Mouse (Mus musculus) kidney, adult 8-10 months (tissue): Measurements from ENCODE around the gene Als2cl.

Experiments
- DNase-seq, 2 experiments: peaks; one replicate each; pipeline ENCODE4 v3.0.0; 2022

Gene Als2cl

GRCm38 (mm10) chr9:110881953-110882352 is 2.3 kb downstream of the Als2cl start:
- peak; percentile 43 to 59 for DNase-seq

GRCm38 (mm10) chr9:110887388-110888303 is 8.0 kb downstream of the Als2cl start:
- DNase-seq, result no peak

GRCm38 (mm10) chr9:110888935-110889334 is 9.3 kb downstream of the Als2cl start:
- DNase-seq, result no peak

- peak in 1 of 2 experiments; percentile 46 for DNase-seq
These were observed 10.5 kb downstream of the Als2cl start for GRCm38 (mm10) chr9:110890026-110890783.

GRCm38 (mm10) chr9:110891077-110891828 is 11.6 kb downstream of the Als2cl start:
- no peak for DNase-seq

- DNase-seq, result no peak
These were observed 12.9 kb downstream of the Als2cl start for GRCm38 (mm10) chr9:110892552-110892951.

GRCm38 (mm10) chr9:110893429-110893828 is 13.8 kb downstream of the Als2cl start:
- DNase-seq, result peak in 1 of 2 experiments; percentile 1

- no peak for DNase-seq
These were observed 15.8 kb downstream of the Als2cl start for GRCm38 (mm10) chr9:110895507-110895906.

GRCm38 (mm10) chr9:110895994-110896393 is 16.3 kb downstream of the Als2cl start:
- no peak for DNase-seq

- no peak for DNase-seq
These were observed 16.9 kb downstream of the Als2cl start for GRCm38 (mm10) chr9:110896595-110896994.

- no peak for DNase-seq
These were observed 19.9 kb downstream of the Als2cl start for GRCm38 (mm10) chr9:110899451-110900008.

GRCm38 (mm10) chr9:110901204-110901603 is 21.5 kb downstream of the Als2cl start:
- DNase-seq, result no peak

- no peak for DNase-seq
These were observed 22.6 kb downstream of the Als2cl start for GRCm38 (mm10) chr9:110902271-110902670.

- no peak for DNase-seq
These were observed 27.6 kb downstream of the Als2cl start for GRCm38 (mm10) chr9:110907201-110907837.

- DNase-seq, result no peak
These were observed 28.4 kb downstream of the Als2cl start for GRCm38 (mm10) chr9:110907838-110908630.

GRCm38 (mm10) chr9:110908631-110909016 is 29.0 kb downstream of the Als2cl start:
- no peak for DNase-seq

- no peak for DNase-seq
These were observed 29.8 kb downstream of the Als2cl start for GRCm38 (mm10) chr9:110909371-110909967.

- no peak for DNase-seq
These were observed 35.1 kb downstream of the Als2cl start for GRCm38 (mm10) chr9:110914631-110915236.

- no peak for DNase-seq
These were observed 35.8 kb downstream of the Als2cl start for GRCm38 (mm10) chr9:110915466-110915865.

- no peak for DNase-seq
These were observed 37.1 kb downstream of the Als2cl start, which contains the start of gene Fam240a for GRCm38 (mm10) chr9:110916786-110917185. Gene Fam240a (minus strand): TSS chr9:110916861.
